Mouse (Mus musculus): ENCODE measurements around the gene Pigb.

Pigb gene

GRCm38 (mm10) chr9:72988706-72989105 lies 51.5 kb downstream of the Pigb start:
- no peak for DNase-seq

- DNase-seq = no peak
Observed at GRCm38 (mm10) chr9:72987703-72988102, 52.5 kb downstream of the Pigb start.

GRCm38 (mm10) chr9:72985250-72986220 lies 54.6 kb downstream of the Pigb start, which contains the start of the genes Ccpg1os and Ccpg1:
Gene Ccpg1os, minus strand, starts transcription at chr9:72985382.
Gene Ccpg1, plus strand, starts transcription at chr9:72985429.
- peak; percentile 99 for DNase-seq

- no peak for DNase-seq
Observed at GRCm38 (mm10) chr9:72983066-72983465, 57.1 kb downstream of the Pigb start.

- DNase-seq = no peak
Observed at GRCm38 (mm10) chr9:72975242-72975641, 64.9 kb downstream of the Pigb start.

- no peak for DNase-seq
Observed at GRCm38 (mm10) chr9:72974734-72975133, 65.4 kb downstream of the Pigb start.

- no peak for DNase-seq
Observed at GRCm38 (mm10) chr9:72972984-72973383, 67.2 kb downstream of the Pigb start.

- DNase-seq = no peak
Observed at GRCm38 (mm10) chr9:72972435-72972834, 67.7 kb downstream of the Pigb start.

GRCm38 (mm10) chr9:72969874-72970273 lies 70.3 kb downstream of the Pigb start:
- no peak for DNase-seq

- peak; percentile 79 for DNase-seq
Observed at GRCm38 (mm10) chr9:72968349-72969061, 71.7 kb downstream of the Pigb start.

GRCm38 (mm10) chr9:72961959-72962358 lies 78.2 kb downstream of the Pigb start:
- DNase-seq = no peak

GRCm38 (mm10) chr9:72961346-72961745 lies 78.8 kb downstream of the Pigb start:
- no peak for DNase-seq

GRCm38 (mm10) chr9:72958521-72959450 lies 81.4 kb downstream of the Pigb start, which contains the start of the genes Dyx1c1 and Gm44503:
Gene Dyx1c1, plus strand, starts transcription at chr9:72958785.
Gene Gm44503, plus strand, starts transcription at chr9:72958852.
- DNase-seq = peak; percentile 95

All from retina, postnatal 1 day (tissue).